Mouse (Mus musculus) bone marrow macrophage, adult 2 months (primary cell): ENCODE measurements around the gene Camsap2. TPM values are rescaled to one million over a fixed set of nuclear protein-coding genes. Genes with fewer than 3 reads are reported as not detected.

ENCODE experiments used
- H3K27ac ChIP-seq: 2 replicates; pipeline ENCODE4 v1.5.1; 2012; ENCODE audit warnings: low read depth, low read length; ENCODE audit not compliant: insufficient read depth
- H3K4me1 ChIP-seq: 2 replicates; pipeline ENCODE4 v1.6.1; 2012; ENCODE audit warnings: low read length; ENCODE audit not compliant: control insufficient read depth, insufficient read depth
- H3K4me3 ChIP-seq: 2 replicates; pipeline ENCODE4 v1.5.1; 2012; ENCODE audit warnings: mild to moderate bottlenecking, low read length, moderate library complexity; ENCODE audit not compliant: insufficient read depth
- CTCF ChIP-seq: IDR thresholded peaks from 2 replicates; pipeline ENCODE4 v1.5.1; 2012; ENCODE audit warnings: low read depth, mild to moderate bottlenecking, low read length, moderate library complexity
- POLR2A ChIP-seq: IDR thresholded peaks from 2 replicates; pipeline ENCODE4 v1.6.1; 2012; ENCODE audit warnings: mild to moderate bottlenecking, low read depth, low read length, borderline replicate concordance
- polyA plus RNA-seq: library from polyadenylated mRNA; stranded (reverse); fragments of >200 nt; gene quantifications from 2 replicates; pipeline ENCODE4 v1.2.4, GENCODE M21; 2012; ENCODE audit not compliant: missing spikeins, insufficient read depth, insufficient read length

Gene Camsap2
- polyA plus RNA-seq, 1 experiment = 21.2 TPM

DNA sequence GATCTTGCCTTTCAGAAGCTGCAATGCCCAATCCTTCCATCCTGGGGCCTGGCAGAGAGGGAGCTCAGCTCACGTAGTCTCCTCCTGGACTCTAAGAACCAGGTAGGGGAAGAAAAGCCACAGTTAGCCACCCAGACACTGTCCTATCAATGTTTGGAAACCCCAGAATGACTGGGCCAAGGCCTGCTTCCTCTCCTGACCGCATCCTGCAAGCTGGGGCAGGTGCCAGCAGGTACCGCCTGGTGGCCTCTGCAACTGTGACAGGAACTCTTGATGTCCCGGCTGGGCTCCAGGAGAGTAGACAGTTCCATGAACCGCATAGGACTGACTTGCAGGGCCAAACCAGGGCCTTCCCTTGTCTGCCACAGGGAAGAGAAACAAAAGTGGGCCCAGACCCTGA lies 98.5 kb downstream of the Camsap2 start:
- H3K4me3 ChIP-seq = no peak overlapping the region
- no peak for TF ChIP-seq POLR2A
- no peak for TF ChIP-seq CTCF
- peaks cover 5% of the 10 kb centered on the region; the same call in 1 of the 2 replicates for H3K4me1 ChIP-seq
- H3K27ac ChIP-seq = no peak overlapping the region

DNA sequence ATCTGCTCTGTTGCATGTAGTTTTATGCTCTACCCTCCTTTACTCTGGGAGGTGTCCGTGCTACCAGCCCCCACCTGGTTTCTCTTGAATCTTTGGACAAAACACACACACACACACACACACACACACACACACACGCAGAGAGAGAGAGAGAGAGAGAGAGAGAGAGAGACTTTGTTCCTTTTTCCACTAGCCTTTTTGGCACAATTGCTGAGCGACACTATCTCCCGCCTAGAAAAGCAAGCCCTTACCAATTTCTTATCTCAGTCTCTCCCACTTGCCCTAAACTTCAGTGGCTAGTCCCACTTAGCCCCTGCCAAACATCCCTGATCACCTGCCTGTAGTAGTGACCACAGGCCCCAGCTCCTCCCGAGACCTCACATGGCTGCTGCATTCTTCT lies 101.4 kb downstream of the Camsap2 start:
- TF ChIP-seq POLR2A = no peak
- TF ChIP-seq CTCF = no peak
- H3K4me3 ChIP-seq = no peak overlapping the region
- 0 out of 2 replicates have a peak, but pooled peaks cover 2% of the 10 kb centered on the region for H3K4me1 ChIP-seq
- H3K27ac ChIP-seq = no peak overlapping the region

DNA sequence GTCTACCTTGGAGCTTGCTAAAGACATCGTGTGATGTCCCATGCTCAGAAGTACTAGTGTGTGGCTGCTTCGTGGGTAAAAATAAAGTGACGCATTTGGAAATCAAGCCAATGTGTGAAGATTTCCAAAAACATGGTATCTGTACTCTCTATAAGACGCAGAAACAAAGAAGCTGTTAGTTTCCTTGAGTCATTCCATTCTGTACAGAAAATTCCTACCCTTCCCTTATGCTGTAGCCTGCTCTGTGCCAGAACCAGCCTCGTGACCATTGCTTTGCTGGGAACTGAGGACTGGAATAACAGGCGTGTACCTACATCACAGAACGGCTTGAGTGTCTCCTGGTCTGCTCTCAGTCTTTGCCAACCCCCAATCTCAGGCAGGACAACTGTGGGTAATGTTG lies 104.1 kb downstream of the Camsap2 start:
- Histone ChIP-seq H3K27ac (no peak overlapping the region), H3K4me1 (no peaks in the 10 kb centered on the region), H3K4me3 (no peak overlapping the region)
- TF ChIP-seq POLR2A = no peak
- no peak for TF ChIP-seq CTCF

DNA sequence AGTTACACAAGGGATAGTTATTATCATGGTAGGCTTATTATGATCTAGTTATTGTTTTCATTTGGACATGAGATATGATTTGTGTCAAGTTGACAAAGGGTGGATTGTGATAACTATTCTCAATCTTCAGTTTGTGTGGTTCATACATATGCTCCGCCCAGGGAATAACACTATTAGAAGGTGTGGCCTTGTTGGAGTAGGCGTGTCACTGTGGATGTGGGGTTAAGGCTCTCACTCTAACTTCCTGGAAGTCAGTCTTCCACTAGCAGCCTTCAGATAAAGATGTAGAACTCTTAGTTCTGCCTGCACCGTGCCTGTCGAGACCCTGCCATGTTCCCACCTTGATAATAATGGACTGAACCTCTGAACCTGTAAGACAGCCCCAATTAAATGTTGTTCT lies 107.4 kb downstream of the Camsap2 start:
- Histone ChIP-seq H3K27ac (no peak overlapping the region), H3K4me3 (no peak overlapping the region), H3K4me1 (no peaks in the 10 kb centered on the region)
- TF ChIP-seq CTCF = no peak
- no peak for TF ChIP-seq POLR2A

DNA sequence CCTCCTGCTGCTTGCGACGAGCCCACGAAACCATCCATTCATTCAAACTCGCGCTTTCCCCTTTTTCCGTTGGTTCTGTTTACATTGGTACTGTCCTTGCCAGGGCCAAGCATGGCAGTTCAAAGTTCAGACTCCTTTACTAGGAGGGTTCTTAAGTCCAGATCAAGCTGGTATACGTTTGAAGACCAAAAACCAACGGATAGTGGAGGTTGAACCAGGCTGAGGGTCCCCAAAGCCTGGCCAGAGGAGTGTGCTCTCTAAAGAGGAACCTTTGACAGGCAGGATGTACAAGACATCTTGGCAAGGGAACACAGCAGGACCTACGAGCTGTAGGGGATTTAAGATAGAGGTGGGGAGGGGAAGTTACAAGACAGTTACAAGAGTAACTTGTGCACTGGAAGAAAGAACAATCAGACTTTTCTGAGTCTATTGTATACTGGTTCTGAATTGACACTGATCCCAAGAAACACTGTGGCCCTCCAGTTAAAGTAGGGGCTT lies 111.3 kb downstream of the Camsap2 start:
- no peaks in the 10 kb centered on the region for H3K4me1 ChIP-seq
- H3K27ac ChIP-seq = no peak overlapping the region
- TF ChIP-seq CTCF = no peak
- TF ChIP-seq POLR2A = no peak
- peak overlapping the region; percentile 59 for H3K4me3 ChIP-seq

DNA sequence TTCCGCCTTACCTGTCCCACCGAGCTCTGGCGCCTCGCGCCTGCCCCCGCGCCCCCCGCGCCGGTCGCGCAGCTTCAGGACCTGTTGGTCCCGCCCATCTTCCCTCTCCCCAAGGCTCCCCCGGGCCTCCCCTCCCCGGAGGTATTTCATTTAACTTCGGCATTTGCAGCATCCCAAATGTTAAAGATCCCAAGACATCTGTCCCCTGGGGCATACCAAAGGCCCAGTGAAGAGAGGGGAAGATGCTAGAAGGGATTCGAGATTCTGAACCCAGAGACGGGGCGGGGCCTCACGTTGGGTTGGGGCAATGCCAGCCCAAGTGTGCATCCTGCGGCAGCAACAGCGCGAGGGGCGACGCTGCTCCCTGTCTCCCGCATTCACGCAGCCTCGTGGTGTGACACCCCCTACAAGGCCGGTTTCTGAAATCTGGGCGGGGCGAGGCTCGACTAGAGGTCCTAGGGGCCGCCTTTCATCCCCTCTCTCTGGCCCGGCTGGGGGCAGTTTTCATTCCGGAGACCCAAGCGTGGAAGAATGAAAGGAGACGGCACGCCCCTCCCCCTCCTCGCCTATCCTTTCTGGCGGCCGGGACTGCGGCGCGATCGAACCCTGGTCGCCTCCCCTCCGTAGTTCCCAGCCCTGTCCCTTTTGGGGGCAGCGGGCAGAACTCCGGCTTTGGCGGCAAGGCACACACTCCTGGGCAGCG lies 111.9 kb downstream of the Camsap2 start, which contains the start of gene Inava:
Gene Inava (minus strand): TSS at position 373 of the 703 bp plus-strand sequence.
- H3K4me1 ChIP-seq = no peaks in the 10 kb centered on the region
- no peak within 1 kb of the TSS for H3K27ac ChIP-seq
- H3K4me3 ChIP-seq = peak within 1 kb of the TSS; percentile 59
- TF ChIP-seq CTCF (no peak), POLR2A (no peak)

DNA sequence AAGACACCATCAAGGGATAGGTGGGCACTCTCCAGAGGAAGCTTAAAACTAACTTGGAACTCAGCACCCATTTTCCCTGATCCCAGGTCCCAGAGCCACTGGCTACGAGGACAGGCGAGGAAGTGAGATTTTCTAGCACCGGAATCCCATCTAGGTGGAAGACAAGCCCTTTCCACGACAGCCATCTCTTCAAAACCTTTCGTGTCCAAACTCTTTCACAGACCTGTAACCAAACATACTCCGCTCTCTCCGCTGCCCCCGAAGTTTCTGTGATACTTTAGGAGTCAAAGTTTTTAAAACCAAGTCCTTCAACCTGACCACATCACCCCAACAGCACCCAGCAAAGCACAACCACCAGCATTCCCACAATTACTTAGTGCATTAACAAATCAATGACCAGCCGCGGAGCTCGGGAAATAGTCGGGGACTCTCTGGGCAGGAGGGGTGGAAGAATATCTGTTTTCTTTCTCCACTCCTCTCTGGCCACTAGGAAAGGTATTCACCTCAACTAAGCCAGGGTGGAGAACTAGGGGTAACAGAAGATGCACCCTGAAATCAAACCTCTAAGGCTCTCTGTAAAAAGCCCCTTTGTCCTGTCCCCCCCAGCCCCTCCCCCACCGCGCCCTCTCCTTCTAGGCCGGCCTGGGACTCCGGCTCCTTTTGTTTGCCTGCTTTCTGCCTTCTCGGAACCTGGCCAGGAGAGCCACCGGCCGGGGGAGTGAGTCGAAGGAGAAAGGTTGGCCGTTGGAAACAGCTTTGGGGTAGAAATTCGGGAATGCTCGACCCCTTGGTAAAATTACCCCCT lies 112.7 kb downstream of the Camsap2 start:
- Histone ChIP-seq H3K4me3 (no peak overlapping the region), H3K4me1 (no peaks in the 10 kb centered on the region), H3K27ac (no peak overlapping the region)
- TF ChIP-seq POLR2A (no peak), CTCF (no peak)

DNA sequence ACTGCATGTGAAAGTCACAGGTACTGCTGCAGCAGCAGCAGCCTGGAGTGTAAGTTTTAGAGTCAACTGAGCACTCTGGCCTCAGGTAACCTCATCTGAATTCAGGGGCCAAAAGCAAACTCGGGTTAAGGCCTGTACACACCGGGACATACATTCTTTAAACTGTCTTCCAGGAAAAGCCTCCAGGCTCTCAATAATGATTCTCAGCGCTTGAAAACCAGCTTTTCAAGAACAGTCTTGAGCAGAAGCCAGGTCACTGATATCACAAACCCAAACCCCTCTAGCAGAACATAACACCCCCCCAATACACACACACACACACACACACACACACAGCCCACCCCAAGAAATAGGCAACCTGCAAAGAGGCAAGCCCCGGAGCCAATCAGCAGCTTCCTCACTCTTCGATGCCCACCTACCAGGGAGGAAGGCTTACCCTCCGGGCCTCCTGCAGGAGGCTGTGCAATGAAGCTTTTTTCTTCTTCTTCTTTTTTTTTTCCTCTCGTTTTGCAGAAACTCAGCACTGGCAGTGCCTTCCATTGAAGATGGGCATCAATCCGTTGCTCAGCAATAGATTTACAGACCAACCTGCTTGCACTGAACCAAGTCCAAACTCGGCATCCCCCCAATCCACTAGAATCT lies 113.5 kb downstream of the Camsap2 start:
- TF ChIP-seq CTCF (no peak), POLR2A (no peak)
- no peak overlapping the region for H3K4me3 ChIP-seq
- no peak overlapping the region for H3K27ac ChIP-seq
- no peaks in the 10 kb centered on the region for H3K4me1 ChIP-seq

DNA sequence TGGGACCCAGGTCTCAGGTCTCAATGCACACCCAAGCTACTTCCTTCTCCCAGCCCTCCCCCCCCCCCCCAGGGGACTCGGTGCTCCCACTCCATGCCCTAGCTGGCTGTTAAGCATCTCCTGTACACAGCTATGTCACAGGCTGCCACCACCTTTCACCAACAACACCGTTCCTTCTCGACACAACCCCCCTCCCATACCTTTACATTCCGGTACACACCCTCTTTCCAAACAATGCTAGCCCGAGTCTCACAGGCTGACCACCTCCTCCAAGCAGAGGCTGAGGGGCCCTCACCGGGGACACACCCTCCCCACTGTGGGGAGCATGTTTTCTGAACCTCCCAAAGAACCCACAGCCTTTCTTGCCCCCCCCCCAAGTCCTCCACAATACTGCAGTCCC lies 114.3 kb downstream of the Camsap2 start:
- TF ChIP-seq CTCF (no peak), POLR2A (no peak)
- Histone ChIP-seq H3K4me3 (no peak overlapping the region), H3K4me1 (no peaks in the 10 kb centered on the region), H3K27ac (no peak overlapping the region)
